In the genomic region with DNA sequence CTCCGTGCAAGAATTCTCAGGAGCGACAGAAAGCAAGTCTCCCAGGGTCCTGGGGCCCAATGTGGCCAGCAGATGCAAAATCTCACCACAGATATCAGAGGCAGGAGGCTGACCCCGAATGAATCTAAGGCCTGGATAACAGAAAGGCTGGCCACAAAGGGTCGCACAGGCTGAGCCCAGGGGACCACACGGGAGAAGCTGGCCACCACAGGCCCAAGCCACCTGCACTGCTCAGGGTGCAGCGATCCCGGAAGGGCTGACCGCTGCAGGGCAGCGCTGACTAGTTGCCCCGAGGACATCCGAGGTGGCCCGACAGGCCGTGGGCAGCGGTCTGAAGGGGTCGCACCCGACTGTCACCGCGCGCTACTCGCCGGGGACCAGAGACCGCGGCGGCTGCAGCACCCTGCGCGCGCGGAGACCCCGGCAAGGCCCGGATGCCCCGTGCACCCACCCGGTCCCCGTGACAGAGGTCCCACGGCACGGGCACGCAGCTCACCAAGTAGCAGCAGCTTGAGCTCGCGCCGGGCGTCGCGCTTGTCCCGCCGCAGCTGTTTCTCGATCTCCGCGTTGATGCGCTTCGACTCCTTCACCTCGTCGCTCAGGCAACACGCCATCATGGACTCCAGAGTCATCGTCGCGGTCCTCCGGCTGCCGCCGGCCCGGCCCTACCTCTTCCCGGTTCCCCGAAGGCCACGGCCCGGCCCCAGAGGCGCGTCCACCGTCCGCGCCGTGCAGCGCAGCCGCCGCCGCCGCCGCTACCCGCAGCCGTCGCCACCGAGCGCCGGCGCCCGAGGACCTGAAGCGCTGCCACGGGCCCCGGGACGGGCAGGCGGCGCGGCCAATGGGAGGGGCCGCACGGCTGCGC, we compare ENCODE assay signal across 7 mouse cellular contexts. TPM values are rescaled to one million over a fixed set of nuclear protein-coding genes. Genes with fewer than 3 reads are reported as not detected.
A peak's percentile ranks its signal among the peaks of the same experiment; 100 is the strongest.
DNase-seq lines count a peak whose midpoint lies in the region; ATAC-seq lines count a peak whose summit lies in the region.

No protein-coding gene starts in this region.

- peak overlapping the region; percentile 64 for H3K27ac ChIP-seq in lung, embryonic 15.5 days
- H3K27ac ChIP-seq in embryonic facial prominence, embryonic 10.5 days (replicated peaks), result peak overlapping the region; percentile 93
- peak overlapping the region; percentile 87 for H3K27ac ChIP-seq in hindbrain, embryonic 14.5 days
- peak overlapping the region; percentile 93 for H3K27ac ChIP-seq in midbrain, embryonic 14.5 days (replicated peaks; ENCODE audit: low read depth, low read length)

- peak overlapping the region; percentile 86 for H3K4me2 ChIP-seq in lung, embryonic 15.5 days
- H3K4me2 ChIP-seq in hindbrain, embryonic 14.5 days (replicated peaks), result peak overlapping the region; percentile 95
- peak overlapping the region; percentile 95 for H3K4me2 ChIP-seq in midbrain, embryonic 14.5 days (ENCODE audit: low read length)

- intact Hi-C loops in left cerebral cortex, postnatal 4 days (cut with DNase I), result loop anchor here (5.0 kb wide), 1 partner anchor 42 kb away; a partner anchor contains a TSS
- intact Hi-C loops in left cerebral cortex, postnatal 36 days (cut with DNase I), result loop anchor here (1.0 kb wide), 1 partner anchor 48 kb away; a partner anchor contains a TSS

- DNase-seq in lung, postnatal 36 days, result no peak
- no peak for DNase-seq in embryonic facial prominence, embryonic 10.5 days (ENCODE audit: low spot score)
- DNase-seq in hindbrain, embryonic 14.5 days (ENCODE audit: low spot score), result peak; percentile 38
- DNase-seq in midbrain, embryonic 14.5 days, result no peak
- no peak for DNase-seq in left cerebral cortex, postnatal 4 days
- no peak for DNase-seq in left cerebral cortex, postnatal 36 days (ENCODE audit: low spot score in 2 of 2)

- H3K27me3 ChIP-seq in lung, embryonic 15.5 days, result no peaks in the 10 kb centered on the region
- no peaks in the 10 kb centered on the region for H3K27me3 ChIP-seq in embryonic facial prominence, embryonic 10.5 days (replicated peaks; ENCODE audit: low read depth, poor library complexity, severe bottlenecking)
- no peaks in the 10 kb centered on the region for H3K27me3 ChIP-seq in hindbrain, embryonic 14.5 days (ENCODE audit: control insufficient read depth, insufficient read depth, low read length)
- no peaks in the 10 kb centered on the region for H3K27me3 ChIP-seq in midbrain, embryonic 14.5 days (ENCODE audit: control insufficient read depth, insufficient read depth, low read length)

- H3K36me3 ChIP-seq in lung, embryonic 15.5 days, result no peaks in the 10 kb centered on the region
- peaks cover 28% of the 10 kb centered on the region for H3K36me3 ChIP-seq in embryonic facial prominence, embryonic 10.5 days (replicated peaks)
- H3K36me3 ChIP-seq in hindbrain, embryonic 14.5 days (replicated peaks; ENCODE audit: control insufficient read depth, insufficient read depth), result no peaks in the 10 kb centered on the region; the same call in 1 of the 2 replicates
- H3K36me3 ChIP-seq in midbrain, embryonic 14.5 days (ENCODE audit: control insufficient read depth, insufficient read depth, low read length), result 0 out of 2 replicates have a peak, but pooled peaks cover 3% of the 10 kb centered on the region

- peaks cover 36% of the 10 kb centered on the region for H3K4me1 ChIP-seq in lung, embryonic 15.5 days
- H3K4me1 ChIP-seq in embryonic facial prominence, embryonic 10.5 days, result peaks cover 39% of the 10 kb centered on the region
- peaks cover 18% of the 10 kb centered on the region for H3K4me1 ChIP-seq in hindbrain, embryonic 14.5 days (replicated peaks; ENCODE audit: control insufficient read depth, insufficient read depth, low read length)
- peaks cover 24% of the 10 kb centered on the region for H3K4me1 ChIP-seq in midbrain, embryonic 14.5 days (ENCODE audit: control insufficient read depth, insufficient read depth, low read length)

- WGBS in lung, embryonic 15.5 days, result under 1% methylated on average over 67 of the region's 93 CpGs
- WGBS in embryonic facial prominence, embryonic 10.5 days, result under 1% methylated on average over 93 of the region's 93 CpGs
- under 1% methylated on average over 85 of the region's 93 CpGs for WGBS in hindbrain, embryonic 14.5 days
- WGBS in midbrain, embryonic 14.5 days, result under 1% methylated on average over 90 of the region's 93 CpGs

- no peaks in the 10 kb centered on the region for H3K9me3 ChIP-seq in lung, embryonic 15.5 days
- no peaks in the 10 kb centered on the region for H3K9me3 ChIP-seq in embryonic facial prominence, embryonic 10.5 days
- no peaks in the 10 kb centered on the region for H3K9me3 ChIP-seq in hindbrain, embryonic 14.5 days (ENCODE audit: control insufficient read depth, low read length)
- H3K9me3 ChIP-seq in midbrain, embryonic 14.5 days (ENCODE audit: control insufficient read depth, low read length), result no peaks in the 10 kb centered on the region

- ATAC-seq in lung, embryonic 15.5 days (ENCODE audit: borderline replicate concordance, extremely low read depth, low FRiP score, low TSS enrichment), result no peak; the same call in 1 of the 2 replicates
- peak; percentile 28 for ATAC-seq in hindbrain, embryonic 14.5 days (ENCODE audit: low FRiP score)
- 0 out of 2 replicates have a peak, but pooled peaks have one; percentile 1 for ATAC-seq in midbrain, embryonic 14.5 days (ENCODE audit: low FRiP score, low TSS enrichment)

- peak overlapping the region; percentile 83 for H3K4me3 ChIP-seq in lung, embryonic 15.5 days
- peak overlapping the region; percentile 80 for H3K4me3 ChIP-seq in embryonic facial prominence, embryonic 10.5 days
- peak overlapping the region; percentile 89 for H3K4me3 ChIP-seq in hindbrain, embryonic 14.5 days (replicated peaks; ENCODE audit: low read length)
- peak overlapping the region; percentile 91 for H3K4me3 ChIP-seq in midbrain, embryonic 14.5 days (replicated peaks; ENCODE audit: low read depth, low read length)

- peak overlapping the region; percentile 74 for H3K9ac ChIP-seq in lung, embryonic 15.5 days
- H3K9ac ChIP-seq in hindbrain, embryonic 14.5 days, result peak overlapping the region; percentile 96
- H3K9ac ChIP-seq in midbrain, embryonic 14.5 days (replicated peaks; ENCODE audit: low read length), result peak overlapping the region; percentile 91

RNA-seq across cellular contexts. Expression of a gene that starts 0.5 kb away (rescaled TPM):
- 72.7 and 74.2 TPM in 2 replicates for polyA plus RNA-seq in lung, embryonic 15.5 days (2015; fragmentation: Nextera tagmentation; extraction: Ambion mirVana)
- 79.0 and 80.4 TPM in 2 replicates for polyA plus RNA-seq in embryonic facial prominence, embryonic 10.5 days (2016; fragmentation: Nextera tagmentation; extraction: Ambion mirVana)
- polyA plus RNA-seq in hindbrain, embryonic 14.5 days (2014; fragmentation: Nextera tagmentation; extraction: Ambion mirVana), result 87.5 and 95.5 TPM in 2 replicates
- polyA plus RNA-seq in midbrain, embryonic 14.5 days (2014; fragmentation: Nextera tagmentation; extraction: Ambion mirVana), result 86.7 and 102 TPM in 2 replicates
- 100 to 1,000 TPM; 116 to 117 TPM for total RNA-seq in left cerebral cortex, postnatal 4 days (2021)
- total RNA-seq in left cerebral cortex, postnatal 36 days (2021), result 100 to 1,000 TPM; 103 to 115 TPM

RNA-seq across cellular contexts. Expression of a gene that starts 14.8 kb away (rescaled TPM):
- 662 and 670 TPM in 2 replicates for polyA plus RNA-seq in lung, embryonic 15.5 days (2015; fragmentation: Nextera tagmentation; extraction: Ambion mirVana)
- 266 and 347 TPM in 2 replicates for polyA plus RNA-seq in embryonic facial prominence, embryonic 10.5 days (2016; fragmentation: Nextera tagmentation; extraction: Ambion mirVana)
- 524 and 550 TPM in 2 replicates for polyA plus RNA-seq in hindbrain, embryonic 14.5 days (2014; fragmentation: Nextera tagmentation; extraction: Ambion mirVana)
- polyA plus RNA-seq in midbrain, embryonic 14.5 days (2014; fragmentation: Nextera tagmentation; extraction: Ambion mirVana), result 485 and 707 TPM in 2 replicates
- total RNA-seq in left cerebral cortex, postnatal 4 days (2021), result 100 to 1,000 TPM; 474 to 479 TPM
- 100 to 1,000 TPM; 652 to 731 TPM for total RNA-seq in left cerebral cortex, postnatal 36 days (2021)

RNA-seq across cellular contexts. Expression of a gene that starts 20.5 kb away (rescaled TPM):
- 1.7 and 1.8 TPM in 2 replicates for polyA plus RNA-seq in lung, embryonic 15.5 days (2015; fragmentation: Nextera tagmentation; extraction: Ambion mirVana)
- 1.2 and 1.3 TPM in 2 replicates for polyA plus RNA-seq in embryonic facial prominence, embryonic 10.5 days (2016; fragmentation: Nextera tagmentation; extraction: Ambion mirVana)
- polyA plus RNA-seq in hindbrain, embryonic 14.5 days (2014; fragmentation: Nextera tagmentation; extraction: Ambion mirVana), result 1.1 and 1.2 TPM in 2 replicates
- 0.69 and 0.88 TPM in 2 replicates for polyA plus RNA-seq in midbrain, embryonic 14.5 days (2014; fragmentation: Nextera tagmentation; extraction: Ambion mirVana)
- 1 to 10 TPM; 1.1 to 1.6 TPM for total RNA-seq in left cerebral cortex, postnatal 4 days (2021)
- total RNA-seq in left cerebral cortex, postnatal 36 days (2021), result 1 to 10 TPM; 2.3 to 3.1 TPM

RNA-seq across cellular contexts. Expression of a gene that starts 29.8 kb away (rescaled TPM):
- 39.3 and 49.7 TPM in 2 replicates for polyA plus RNA-seq in lung, embryonic 15.5 days (2015; fragmentation: Nextera tagmentation; extraction: Ambion mirVana)
- 14.0 and 17.1 TPM in 2 replicates for polyA plus RNA-seq in embryonic facial prominence, embryonic 10.5 days (2016; fragmentation: Nextera tagmentation; extraction: Ambion mirVana)
- 24.5 and 29.7 TPM in 2 replicates for polyA plus RNA-seq in hindbrain, embryonic 14.5 days (2014; fragmentation: Nextera tagmentation; extraction: Ambion mirVana)
- 20.4 and 25.7 TPM in 2 replicates for polyA plus RNA-seq in midbrain, embryonic 14.5 days (2014; fragmentation: Nextera tagmentation; extraction: Ambion mirVana)
- total RNA-seq in left cerebral cortex, postnatal 4 days (2021), result 10 to 100 TPM; 34.0 to 44.5 TPM
- total RNA-seq in left cerebral cortex, postnatal 36 days (2021), result 10 to 100 TPM; 23.7 to 37.6 TPM

RNA-seq across cellular contexts. Expression of a gene that starts 44.6 kb away (rescaled TPM):
- polyA plus RNA-seq in lung, embryonic 15.5 days (2015; fragmentation: Nextera tagmentation; extraction: Ambion mirVana), result 2.5 and 3.6 TPM in 2 replicates
- 0.28 and 0.51 TPM in 2 replicates for polyA plus RNA-seq in embryonic facial prominence, embryonic 10.5 days (2016; fragmentation: Nextera tagmentation; extraction: Ambion mirVana)
- 0.70 and 0.81 TPM in 2 replicates for polyA plus RNA-seq in hindbrain, embryonic 14.5 days (2014; fragmentation: Nextera tagmentation; extraction: Ambion mirVana)
- 0.34 and 0.47 TPM in 2 replicates for polyA plus RNA-seq in midbrain, embryonic 14.5 days (2014; fragmentation: Nextera tagmentation; extraction: Ambion mirVana)
- total RNA-seq in left cerebral cortex, postnatal 4 days (2021), result under 1 TPM; 0.14 to 0.66 TPM
- under 1 TPM; 0.43 to 0.52 TPM for total RNA-seq in left cerebral cortex, postnatal 36 days (2021)
